Mouse (Mus musculus) stomach, postnatal 0 days (tissue): Measurements from ENCODE around the gene Slc22a18. TPM values are rescaled to one million over a fixed set of nuclear protein-coding genes. Genes with fewer than 3 reads are reported as not detected.

ENCODE experiments used
- ATAC-seq: fragments of 200-750 bp; cut with Nextera tagmentation; 2 replicates; pipeline ENCODE4 v1.8.0; 2017; ENCODE audit not compliant: low FRiP score, low TSS enrichment
- DNase-seq: peaks from one replicate; pipeline ENCODE4 v3.0.0-alpha.2; 2016; ENCODE audit warnings: low spot score
- H3K27ac ChIP-seq: fragments of 300-500 bp; sonication (generic); replicated peaks from 2 replicates; pipeline ENCODE4 v1.5.1; 2014; ENCODE audit warnings: mild to moderate bottlenecking, control low read depth
- H3K27me3 ChIP-seq: fragments of 300-500 bp; sonication (generic); 2 replicates; pipeline ENCODE4 v1.6.1; 2014; ENCODE audit warnings: low read length; ENCODE audit not compliant: control insufficient read depth, insufficient read depth
- H3K36me3 ChIP-seq: fragments of 300-500 bp; sonication (generic); 2 replicates; pipeline ENCODE4 v1.6.1; 2014; ENCODE audit warnings: low read length, mixed read lengths; ENCODE audit not compliant: control insufficient read depth, insufficient read depth
- H3K4me1 ChIP-seq: fragments of 300-500 bp; sonication (generic); replicated peaks from 2 replicates; pipeline ENCODE4 v1.6.1; 2014; ENCODE audit warnings: antibody characterized with exemption; ENCODE audit not compliant: control insufficient read depth, insufficient read depth
- H3K4me2 ChIP-seq: fragments of 300-500 bp; sonication (generic); replicated peaks from 2 replicates; pipeline ENCODE4 v1.6.1; 2014; ENCODE audit warnings: low read depth, mild to moderate bottlenecking, control low read depth, moderate library complexity
- H3K4me3 ChIP-seq: fragments of 300-500 bp; sonication (generic); 2 replicates; pipeline ENCODE4 v1.5.1; 2014; ENCODE audit warnings: low read depth, low read length, control low read depth
- H3K9ac ChIP-seq: fragments of 300-500 bp; sonication (generic); 2 replicates; pipeline ENCODE4 v1.6.1; 2014; ENCODE audit warnings: mild to moderate bottlenecking, low read length, control low read depth, mixed read lengths
- H3K9me3 ChIP-seq: fragments of 300-500 bp; sonication (generic); 2 replicates; pipeline ENCODE4 v1.6.1; 2016; ENCODE audit warnings: low read length; ENCODE audit not compliant: control insufficient read depth
- CTCF ChIP-seq: IDR thresholded peaks from 2 replicates; pipeline ENCODE4 v1.5.1; 2016; ENCODE audit warnings: antibody characterized with exemption, low read depth, mild to moderate bottlenecking, moderate library complexity
- EP300 ChIP-seq: optimal IDR thresholded peaks from 2 replicates; pipeline ENCODE3; 2016; ENCODE audit warnings: antibody characterized with exemption
- WGBS: fragments of 180-500 bp; shearing (Covaris S2); extraction: QIAGEN DNeasy Blood & Tissue Kit; methylation state at CpG from one replicate; pipeline ENCODE4 v1.1.7; 2014; 5-methylcytosine and 5-hydroxymethylcytosine counted together
- polyA plus RNA-seq: library from polyadenylated mRNA; unstranded; fragments of >200 nt; fragmentation: Nextera tagmentation; extraction: Ambion mirVana; gene quantifications from 2 replicates; pipeline ENCODE4 v1.2.1, GENCODE M21; 2015

Slc22a18 gene
- polyA plus RNA-seq, 1 experiment from 2014 or later = 27.0 TPM

GRCm38 (mm10) chr7:143546554-143546953 lies 73.0 kb downstream of the Slc22a18 start:
- Histone ChIP-seq H3K36me3 (no peaks in the 10 kb centered on the region), H3K27me3 (no peaks in the 10 kb centered on the region), H3K9ac (no peak overlapping the region), H3K4me2 (no peak overlapping the region), H3K4me3 (no peak overlapping the region), H3K9me3 (no peaks in the 10 kb centered on the region), H3K27ac (no peak overlapping the region), H3K4me1 (0 out of 2 replicates have a peak, but pooled peaks cover 2% of the 10 kb centered on the region)
- TF ChIP-seq CTCF = no peak
- DNase-seq (no peak), ATAC-seq (no peak)
- WGBS = 21% methylated on average over 2 of the region's 2 CpGs

- Histone ChIP-seq H3K27me3 (no peaks in the 10 kb centered on the region), H3K9me3 (no peaks in the 10 kb centered on the region), H3K9ac (peak overlapping the region; percentile 90), H3K36me3 (no peaks in the 10 kb centered on the region), H3K4me2 (peak overlapping the region; percentile 75), H3K4me1 (0 out of 2 replicates have a peak, but pooled peaks cover 2% of the 10 kb centered on the region), H3K27ac (peak overlapping the region; percentile 97), H3K4me3 (peak overlapping the region; percentile 94)
- TF ChIP-seq CTCF (no peak), EP300 (no peak)
- under 1% methylated on average over 42 of the region's 63 CpGs for WGBS
- ATAC-seq (peak; percentile 86), DNase-seq (no peak)
Observed at GRCm38 (mm10) chr7:143548231-143548961, 74.9 kb downstream of the Slc22a18 start.

Other genes starting within 250 kb of the Slc22a18 start
- 185 and 199 TPM in 2 replicates for gene Cdkn1c, start 12.7 kb upstream of the Slc22a18 start, polyA plus RNA-seq
- gene Phlda2, start 29.4 kb downstream of the Slc22a18 start, polyA plus RNA-seq = 15.3 and 16.8 TPM in 2 replicates
- 98.5 and 99.4 TPM in 2 replicates for gene Nap1l4, start 75.4 kb downstream of the Slc22a18 start, polyA plus RNA-seq
- 45.5 and 53.7 TPM in 2 replicates for gene Cars, start 126.4 kb downstream of the Slc22a18 start, polyA plus RNA-seq
- 0.13 and 0.17 TPM in 2 replicates for gene Tnfrsf26, start 155.0 kb downstream of the Slc22a18 start, polyA plus RNA-seq
- 3.9 and 4.7 TPM in 2 replicates for gene Tnfrsf22, start 175.9 kb downstream of the Slc22a18 start, polyA plus RNA-seq
- gene Tnfrsf23, start 212.1 kb downstream of the Slc22a18 start, polyA plus RNA-seq = 2.9 and 4.0 TPM in 2 replicates